Mouse (Mus musculus): ENCODE data around the gene Mrpl12. TPM values are rescaled to one million over a fixed set of nuclear protein-coding genes. Genes with fewer than 3 reads are reported as not detected.

Mrpl12 gene
- total RNA-seq (2022): 10 to 100 TPM; 77.6 to 95.8 (median 90.1) TPM

GRCm38 (mm10) chr11:120484265-120484981 is at the start of gene Mrpl12:
TSS of gene Mrpl12 (plus strand) at chr11:120484613.
- peak; percentile 86 for DNase-seq

- DNase-seq: peak; percentile 68
Measured at GRCm38 (mm10) chr11:120437152-120437856, 47.1 kb upstream of the Mrpl12 start, which contains the start of gene Nploc4. TSS of gene Nploc4 (minus strand) at chr11:120437708.

GRCm38 (mm10) chr11:120437857-120438385 is 46.5 kb upstream of the Mrpl12 start:
- no peak for DNase-seq

- no peak for DNase-seq
Measured at GRCm38 (mm10) chr11:120442344-120442743, 42.1 kb upstream of the Mrpl12 start, which contains the start of gene Tspan10. TSS of gene Tspan10 (plus strand) at chr11:120442644.

GRCm38 (mm10) chr11:120442765-120443280 is 41.6 kb upstream of the Mrpl12 start:
- DNase-seq: no peak

GRCm38 (mm10) chr11:120444106-120444505 is 40.3 kb upstream of the Mrpl12 start:
- no peak for DNase-seq

GRCm38 (mm10) chr11:120445475-120445874 is 38.9 kb upstream of the Mrpl12 start:
- DNase-seq: no peak

GRCm38 (mm10) chr11:120447179-120447578 is 37.2 kb upstream of the Mrpl12 start:
- DNase-seq: no peak

GRCm38 (mm10) chr11:120452246-120452645 is 32.2 kb upstream of the Mrpl12 start:
- no peak for DNase-seq

- no peak for DNase-seq
Measured at GRCm38 (mm10) chr11:120453306-120453705, 31.1 kb upstream of the Mrpl12 start, which contains the start of gene Pde6g. TSS of gene Pde6g (minus strand) at chr11:120453500.

GRCm38 (mm10) chr11:120454965-120455364 is 29.4 kb upstream of the Mrpl12 start:
- no peak for DNase-seq

GRCm38 (mm10) chr11:120455413-120455812 is 29.0 kb upstream of the Mrpl12 start:
- DNase-seq: no peak

- DNase-seq: no peak
Measured at GRCm38 (mm10) chr11:120457370-120457769, 27.0 kb upstream of the Mrpl12 start.

- DNase-seq: peak; percentile 64
Measured at GRCm38 (mm10) chr11:120457772-120458751, 26.4 kb upstream of the Mrpl12 start, which contains the start of the genes Oxld1 and Ccdc137. TSS of gene Oxld1 (minus strand) at chr11:120458068. TSS of gene Ccdc137 (plus strand) at chr11:120458115.

GRCm38 (mm10) chr11:120458847-120459597 is 25.4 kb upstream of the Mrpl12 start:
- no peak for DNase-seq

- no peak for DNase-seq
Measured at GRCm38 (mm10) chr11:120463536-120463935, 20.9 kb upstream of the Mrpl12 start.

GRCm38 (mm10) chr11:120464365-120464764 is 20.0 kb upstream of the Mrpl12 start:
- no peak for DNase-seq

GRCm38 (mm10) chr11:120465521-120465920 is 18.9 kb upstream of the Mrpl12 start:
- DNase-seq: no peak

- DNase-seq: peak; percentile 91
Measured at GRCm38 (mm10) chr11:120467051-120467735, 17.2 kb upstream of the Mrpl12 start, which contains the start of gene Arl16. TSS of gene Arl16 (minus strand) at chr11:120467607.

GRCm38 (mm10) chr11:120467736-120468092 is 16.7 kb upstream of the Mrpl12 start:
- no peak for DNase-seq
